Mouse (Mus musculus): ENCODE results near the gene Gm48552. TPM values are rescaled to one million over a fixed set of nuclear protein-coding genes. Genes with fewer than 3 reads are reported as not detected.

Gm48552 gene
- total RNA-seq, 2 experiments from 2014 or later = 1.4 to 2.6 TPM

DNA sequence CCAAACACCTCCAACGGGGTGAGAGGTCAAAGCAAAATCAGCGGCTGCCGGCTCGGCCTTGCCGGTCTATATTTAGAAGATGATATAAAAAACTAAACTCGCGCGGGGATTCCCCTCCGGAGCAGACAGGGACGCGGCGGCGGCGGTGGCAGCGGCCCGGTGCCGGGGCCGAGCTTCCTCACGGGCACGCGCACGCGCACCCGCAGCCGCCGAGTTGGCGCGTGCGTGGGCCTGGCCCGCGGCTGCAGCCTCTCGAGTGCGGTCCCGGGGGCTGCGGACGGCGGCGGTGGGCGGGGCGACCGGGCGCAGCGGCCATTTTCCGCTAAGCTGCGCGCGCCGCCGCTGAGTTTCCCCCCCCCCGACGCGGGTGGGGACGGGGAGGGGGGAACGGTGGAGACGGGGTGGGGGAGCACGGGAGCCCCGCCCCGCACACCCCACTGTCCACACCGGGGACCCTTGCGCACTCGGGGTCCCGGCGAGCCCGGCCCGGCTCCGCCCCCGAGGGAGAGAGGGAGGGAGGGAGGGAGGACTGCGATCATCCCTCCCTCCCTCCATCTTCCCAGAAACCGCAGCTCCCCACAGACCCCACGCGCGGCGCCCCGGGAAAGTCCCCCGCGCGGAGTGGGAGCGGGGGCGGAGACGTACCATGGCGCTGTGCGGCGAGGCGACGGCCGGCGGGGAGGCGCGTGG lies 41.5 kb downstream of the Gm48552 start:
- peak; percentile 81 to 83 for DNase-seq (ENCODE audit: low spot score in 2 of 2)

DNA sequence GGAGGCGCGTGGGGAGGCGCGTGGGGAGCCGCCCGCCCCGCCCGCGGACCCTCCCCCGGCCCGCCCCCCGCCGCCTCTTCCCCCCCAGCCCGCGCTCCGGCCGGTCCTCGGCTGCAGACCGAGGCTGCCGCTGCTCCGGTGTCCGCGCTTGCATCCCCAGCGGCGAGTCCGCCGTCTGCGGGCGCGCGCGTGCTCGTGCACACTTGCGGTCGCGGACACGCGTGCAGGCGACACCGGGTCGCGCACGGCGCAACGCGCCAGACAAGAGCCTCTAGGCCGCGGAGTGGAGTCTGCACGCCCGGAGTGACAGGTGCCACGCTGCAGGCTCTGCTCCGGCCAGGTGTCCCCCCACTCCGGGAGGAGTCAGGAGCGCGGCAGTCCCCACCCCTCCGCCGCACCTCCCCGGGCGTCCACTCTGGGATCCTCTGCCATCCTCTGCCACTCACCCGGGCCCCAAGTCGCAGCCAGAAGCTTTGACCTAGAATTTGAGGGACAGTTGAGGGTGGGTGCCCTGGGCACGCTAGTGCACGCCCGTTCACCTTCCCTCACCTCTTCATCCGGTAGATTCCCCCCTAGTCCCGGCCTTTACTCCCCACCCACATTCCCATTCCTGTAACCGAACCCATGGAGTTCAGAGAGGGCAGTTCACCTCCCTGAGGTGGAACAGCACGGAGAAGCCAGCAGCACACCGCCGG lies 42.2 kb downstream of the Gm48552 start:
- DNase-seq (ENCODE audit: low spot score in 2 of 2) = peak; percentile 63 to 70

- peak; percentile 15 to 24 for DNase-seq (ENCODE audit: low spot score in 2 of 2)
Observed at GRCm38 (mm10) chr10:81431526-81432168, 42.8 kb downstream of the Gm48552 start.

DNA sequence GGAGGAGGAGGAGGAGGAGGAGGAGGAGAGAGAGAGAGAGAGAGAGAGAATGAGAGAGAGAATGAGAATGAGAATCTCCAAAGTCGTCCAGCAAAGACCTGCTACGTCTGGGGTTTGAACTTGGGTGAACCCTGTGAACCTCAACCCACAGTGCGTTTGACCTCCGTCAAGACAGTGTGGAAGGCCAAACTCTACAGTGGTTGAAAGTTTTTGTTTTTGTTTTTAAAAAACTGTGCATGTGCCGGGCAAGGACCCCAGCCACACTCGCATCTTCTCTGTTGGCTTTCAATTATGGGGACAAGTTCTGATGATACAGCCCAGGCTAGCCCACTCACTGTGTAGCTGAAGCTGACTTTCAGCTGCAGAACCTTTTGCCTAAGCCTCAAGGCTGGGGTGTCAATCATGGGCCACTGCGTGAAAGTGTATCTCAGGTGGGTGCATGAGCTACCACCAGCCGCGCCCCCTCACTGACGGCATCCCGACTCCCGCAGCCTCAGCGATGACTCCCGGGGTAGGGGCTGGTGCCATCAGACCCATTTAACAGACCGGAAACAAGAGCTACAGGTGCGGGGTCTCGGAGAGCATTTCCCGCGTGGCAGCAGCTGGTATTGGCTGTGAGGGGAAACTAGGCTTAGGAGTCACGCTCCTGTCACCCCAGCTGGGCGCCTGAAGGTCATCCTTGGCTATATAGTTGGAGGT lies 43.5 kb downstream of the Gm48552 start:
- peak; percentile 25 to 38 for DNase-seq (ENCODE audit: low spot score in 2 of 2)

GRCm38 (mm10) chr10:81432868-81433262 lies 44.1 kb downstream of the Gm48552 start:
- peak; percentile 80 to 82 for DNase-seq (ENCODE audit: low spot score in 2 of 2)

- DNase-seq (ENCODE audit: low spot score in 2 of 2) = peak in 1 of 2 experiments; percentile 29
Observed at GRCm38 (mm10) chr10:81433541-81434289, 44.9 kb downstream of the Gm48552 start.

DNA sequence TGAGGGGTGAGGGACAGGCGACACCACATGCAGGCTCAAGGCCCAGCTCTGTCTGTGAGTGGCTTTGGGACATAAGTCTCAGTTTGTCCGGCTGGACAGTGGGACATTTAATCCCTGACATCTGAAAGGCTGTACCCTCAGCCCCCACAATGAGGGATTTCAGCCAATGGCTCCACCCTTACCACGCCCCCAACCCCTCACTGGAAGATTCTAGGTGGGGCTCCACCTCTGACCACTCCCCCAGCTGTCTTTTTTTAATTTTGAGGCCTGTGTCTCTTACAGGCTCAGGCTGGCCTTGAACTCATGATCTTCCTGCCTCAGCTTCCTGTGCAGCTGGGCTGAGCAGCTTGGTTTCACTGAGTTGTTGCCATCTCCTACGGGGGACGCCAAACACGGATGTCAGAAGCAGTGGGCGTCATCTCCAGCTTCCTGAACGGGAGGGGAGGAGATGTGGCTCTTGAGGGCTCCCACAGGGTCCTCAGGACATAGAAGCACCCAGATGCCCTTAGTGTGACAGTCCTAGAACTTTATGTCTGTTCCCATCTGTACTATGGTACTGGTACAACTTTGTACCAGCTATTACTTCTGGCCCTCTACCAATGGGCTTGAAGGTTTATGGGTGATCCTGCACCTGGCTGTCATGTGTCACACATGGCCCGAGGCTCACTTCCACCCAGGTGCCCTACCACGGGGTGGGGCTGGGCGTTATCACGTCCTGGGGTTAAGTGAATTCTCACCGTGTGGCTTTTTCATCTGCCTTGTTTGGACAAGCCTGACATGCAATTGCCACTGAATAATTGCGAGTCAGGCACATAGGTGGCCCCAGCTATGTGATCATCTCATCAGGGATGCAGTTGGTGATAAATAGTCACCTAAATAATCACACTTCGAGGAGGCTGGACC lies 45.8 kb downstream of the Gm48552 start:
- no peak for DNase-seq (ENCODE audit: low spot score in 2 of 2)

DNA sequence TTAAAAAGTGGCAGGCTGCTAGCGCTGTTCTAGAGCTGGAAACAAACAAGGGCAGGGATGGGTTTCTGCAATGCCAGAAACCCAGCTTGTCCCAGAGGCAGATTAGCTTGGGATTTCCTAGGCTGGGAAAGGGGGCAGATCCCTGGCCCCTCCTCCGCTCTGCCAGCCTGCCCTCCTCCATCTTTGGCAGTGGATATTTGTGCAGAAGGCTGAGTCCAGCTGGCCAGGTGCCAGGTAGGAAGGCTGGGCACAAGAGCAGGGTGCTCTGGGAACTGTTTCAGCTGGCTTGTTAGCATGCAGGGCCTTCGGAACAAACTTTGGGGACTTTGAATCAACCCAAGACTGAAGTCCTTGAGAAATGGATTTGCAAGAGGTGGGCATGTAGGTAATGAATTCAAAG lies 46.6 kb downstream of the Gm48552 start:
- DNase-seq (ENCODE audit: low spot score in 2 of 2) = peak; percentile 53 to 67

Small RNAs within 50 kb of the gene (microRNA-seq; reads per million reads assigned to microRNA genes)
- gene Mir1191b (ENCODE audit: borderline number of aligned reads in 2 of 2) (1.2 to 1.4 reads per million in 2 experiments), gene Mir6913 (ENCODE audit: borderline number of aligned reads in 2 of 2) (0 to 0.95 reads per million in 2 experiments)

Other genes starting within 250 kb of the Gm48552 start
- gene Pias4, start 221.1 kb upstream of the Gm48552 start, total RNA-seq (2021) = 10 to 100 TPM; 27.3 to 29.7 TPM
- 1,000 to 10,000 TPM; 1,443 to 1,598 TPM for gene Eef2, start 212.4 kb upstream of the Gm48552 start, total RNA-seq (2021)
- 10 to 100 TPM; 63.4 to 74.2 TPM for gene Dapk3, start 206.0 kb upstream of the Gm48552 start, total RNA-seq (2021)
- not detected for gene 4930442H23Rik, start 205.2 kb upstream of the Gm48552 start, total RNA-seq (2021)
- gene Nmrk2, start 187.0 kb upstream of the Gm48552 start, total RNA-seq (2021) = not detected
- gene Atcay, start 158.2 kb upstream of the Gm48552 start, total RNA-seq (2021) = 1 to 10 TPM; 2.7 to 3.5 TPM
- 10 to 100 TPM; 16.2 to 17.6 TPM for gene Zfr2, start 155.8 kb upstream of the Gm48552 start, total RNA-seq (2021)
- gene Matk, start 136.1 kb upstream of the Gm48552 start, total RNA-seq (2021) = 1 to 10 TPM in 1 of 2 experiments, under 1 TPM in 1; 0.76 to 1.7 TPM
- gene Mrpl54, start 122.1 kb upstream of the Gm48552 start, total RNA-seq (2021) = 100 to 1,000 TPM; 105 to 111 TPM
- gene Apba3, start 122.0 kb upstream of the Gm48552 start, total RNA-seq (2021) = 100 to 1,000 TPM; 104 to 123 TPM
- gene Tjp3, start 97.4 kb upstream of the Gm48552 start, total RNA-seq (2021) = 1 to 10 TPM; 1.1 to 1.6 TPM
- gene Pip5k1c, start 96.0 kb upstream of the Gm48552 start, total RNA-seq (2021) = 10 to 100 TPM; 37.6 to 40.4 TPM
- 10 to 100 TPM; 34.3 to 40.9 TPM for gene Cactin, start 67.9 kb upstream of the Gm48552 start, total RNA-seq (2021)
- 10 to 100 TPM; 23.3 to 29.2 TPM for gene Tbxa2r, start 60.3 kb upstream of the Gm48552 start, total RNA-seq (2021)
- gene Gipc3, start 45.7 kb upstream of the Gm48552 start, total RNA-seq (2021) = 1 to 10 TPM; 4.5 to 6.7 TPM
- 10 to 100 TPM; 86.5 to 92.7 TPM for gene Hmg20b, start 38.5 kb upstream of the Gm48552 start, total RNA-seq (2021)
- 10 to 100 TPM; 16.0 to 29.6 TPM for gene Mfsd12, start 31.5 kb upstream of the Gm48552 start, total RNA-seq (2021)
- 1 to 10 TPM; 1.3 to 4.5 TPM for gene 4930404N11Rik, start 23.2 kb upstream of the Gm48552 start, total RNA-seq (2021)
- gene Fzr1, start 10.5 kb upstream of the Gm48552 start, total RNA-seq (2021) = 10 to 100 TPM; 35.1 to 35.2 TPM
- 10 to 100 TPM; 49.1 to 50.5 TPM for gene Dohh, start 4.6 kb upstream of the Gm48552 start, total RNA-seq (2021)
- 1 to 10 TPM; 1.5 to 1.9 TPM for gene Gm48551, start 4.5 kb upstream of the Gm48552 start, total RNA-seq (2021)
- gene Smim24, start 4.0 kb downstream of the Gm48552 start, total RNA-seq (2021) = 1 to 10 TPM; 1.1 to 1.2 TPM
- 10 to 100 TPM; 69.1 to 78.7 TPM for gene Nfic, start 66.6 kb downstream of the Gm48552 start, total RNA-seq (2021)
- gene Celf5, start 93.7 kb downstream of the Gm48552 start, total RNA-seq (2021) = under 1 TPM; 0.42 to 0.50 TPM
- 100 to 1,000 TPM; 106 to 118 TPM for gene Ncln, start 107.4 kb downstream of the Gm48552 start, total RNA-seq (2021)
- gene S1pr4, start 111.1 kb downstream of the Gm48552 start, total RNA-seq (2021) = 1 to 10 TPM; 1.3 to 1.4 TPM
- 1 to 10 TPM; 1.7 to 2.6 TPM for gene Gna15, start 135.2 kb downstream of the Gm48552 start, total RNA-seq (2021)
- 10 to 100 TPM; 81.7 to 83.4 TPM for gene Gna11, start 156.2 kb downstream of the Gm48552 start, total RNA-seq (2021)
- 1,000 to 10,000 TPM in 1 of 2 experiments, 100 to 1,000 TPM in 1; 911 to 1,138 TPM for gene Aes, start 170.5 kb downstream of the Gm48552 start, total RNA-seq (2021)
- gene Tle2, start 185.6 kb downstream of the Gm48552 start, total RNA-seq (2021) = 10 to 100 TPM; 58.2 to 65.6 TPM
- 10 to 100 TPM; 21.4 to 37.3 TPM for gene Tle6, start 212.1 kb downstream of the Gm48552 start, total RNA-seq (2021)
- 1 to 10 TPM; 1.2 to 1.7 TPM for gene BC025920, start 217.3 kb downstream of the Gm48552 start, total RNA-seq (2021)
- gene Sirt6, start 238.8 kb downstream of the Gm48552 start, total RNA-seq (2021) = 10 to 100 TPM; 18.2 to 21.5 TPM
- 10 to 100 TPM; 20.6 to 21.6 TPM for gene Ankrd24, start 239.5 kb downstream of the Gm48552 start, total RNA-seq (2021)